Mouse (Mus musculus) kidney, adult 9 months (tissue): ENCODE results near the gene Tspan31.
"Not testable (repeated sequence)": the region's sequence is repeated elsewhere in the genome, so short reads cannot be mapped to it uniquely, and the experiment has no call there.

Experiments used
- DNase-seq: peaks from one replicate; pipeline ENCODE4 v3.0.0; 2022

The Tspan31 gene

GRCm38 (mm10) chr10:127083292-127083914 lies 13.3 kb upstream of the Tspan31 start:
- no peak for DNase-seq

DNA sequence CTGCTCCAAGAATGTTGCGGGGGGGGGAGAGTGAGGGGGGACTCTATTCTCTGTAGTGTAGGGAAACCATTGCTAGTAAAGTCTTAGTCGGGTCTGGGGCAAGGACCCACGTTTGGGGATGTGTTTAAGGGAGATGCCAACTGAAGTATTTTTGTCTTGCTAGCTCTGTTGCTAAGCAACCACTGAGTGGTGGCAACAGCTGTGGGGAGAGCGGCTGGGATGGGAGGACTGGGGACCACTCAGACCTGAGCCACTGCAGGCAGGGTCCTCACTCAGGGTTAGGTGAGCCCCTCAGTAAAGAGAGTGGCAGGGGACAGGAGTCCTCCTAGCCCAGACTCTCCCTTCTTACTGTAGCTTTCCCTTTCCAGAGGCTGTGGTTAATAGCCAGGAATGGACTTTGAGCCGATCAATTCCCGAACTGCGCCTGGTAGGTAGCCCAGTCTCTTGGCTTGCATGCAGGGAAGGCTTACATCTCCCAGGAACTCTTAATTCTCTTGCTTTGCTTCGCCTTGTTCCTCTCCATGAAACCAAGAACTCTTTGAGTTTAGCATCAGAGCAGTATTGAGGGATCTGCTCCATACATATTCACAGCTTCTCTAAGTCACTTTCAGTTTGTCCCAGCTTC lies 12.0 kb upstream of the Tspan31 start:
- DNase-seq: no peak

DNA sequence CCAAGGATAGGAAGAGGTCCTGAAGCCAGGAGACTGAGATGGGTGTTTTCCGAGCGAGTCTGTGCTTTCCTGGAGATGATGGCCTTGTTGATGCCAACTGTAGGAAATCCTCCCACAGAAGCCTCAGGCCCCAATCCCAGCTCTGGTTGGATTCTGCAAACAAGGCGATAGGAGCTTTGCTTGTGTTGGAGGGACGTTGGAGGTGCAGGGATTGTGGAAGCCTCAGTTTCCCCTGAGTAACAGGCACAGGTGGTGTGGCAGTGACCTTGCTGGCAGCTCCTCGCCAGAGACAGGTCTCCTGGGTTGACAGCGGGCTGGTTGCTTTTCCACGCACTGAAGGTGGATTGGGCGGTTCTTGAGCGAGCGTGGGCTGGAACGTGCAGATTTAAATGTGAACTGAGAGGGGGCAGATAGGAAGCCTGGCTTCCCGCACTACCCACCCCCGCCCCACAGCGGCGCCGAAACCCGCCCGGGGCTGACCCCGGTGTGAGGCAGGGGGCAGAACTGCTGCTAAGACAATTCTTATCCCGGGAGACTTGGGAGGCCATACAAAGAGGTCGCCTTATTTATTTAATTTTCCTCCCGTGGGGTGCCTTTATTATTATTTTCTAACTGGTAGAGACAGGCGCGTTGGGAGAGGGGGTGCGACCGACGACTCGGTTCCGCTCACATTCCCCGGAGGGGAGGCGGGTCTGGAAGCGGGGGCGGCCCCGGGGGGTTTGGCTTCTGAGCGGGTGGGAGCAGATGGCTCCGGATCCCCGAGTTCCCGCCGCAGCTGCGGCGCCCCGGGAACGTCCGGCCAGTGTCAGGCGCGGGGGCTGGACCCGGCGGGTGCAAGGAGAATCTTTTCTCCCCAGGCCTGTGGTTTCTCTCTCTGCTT lies 11.1 kb upstream of the Tspan31 start:
- DNase-seq: no peak

GRCm38 (mm10) chr10:127079665-127080391 lies 9.8 kb upstream of the Tspan31 start:
- DNase-seq: peak; percentile 23

DNA sequence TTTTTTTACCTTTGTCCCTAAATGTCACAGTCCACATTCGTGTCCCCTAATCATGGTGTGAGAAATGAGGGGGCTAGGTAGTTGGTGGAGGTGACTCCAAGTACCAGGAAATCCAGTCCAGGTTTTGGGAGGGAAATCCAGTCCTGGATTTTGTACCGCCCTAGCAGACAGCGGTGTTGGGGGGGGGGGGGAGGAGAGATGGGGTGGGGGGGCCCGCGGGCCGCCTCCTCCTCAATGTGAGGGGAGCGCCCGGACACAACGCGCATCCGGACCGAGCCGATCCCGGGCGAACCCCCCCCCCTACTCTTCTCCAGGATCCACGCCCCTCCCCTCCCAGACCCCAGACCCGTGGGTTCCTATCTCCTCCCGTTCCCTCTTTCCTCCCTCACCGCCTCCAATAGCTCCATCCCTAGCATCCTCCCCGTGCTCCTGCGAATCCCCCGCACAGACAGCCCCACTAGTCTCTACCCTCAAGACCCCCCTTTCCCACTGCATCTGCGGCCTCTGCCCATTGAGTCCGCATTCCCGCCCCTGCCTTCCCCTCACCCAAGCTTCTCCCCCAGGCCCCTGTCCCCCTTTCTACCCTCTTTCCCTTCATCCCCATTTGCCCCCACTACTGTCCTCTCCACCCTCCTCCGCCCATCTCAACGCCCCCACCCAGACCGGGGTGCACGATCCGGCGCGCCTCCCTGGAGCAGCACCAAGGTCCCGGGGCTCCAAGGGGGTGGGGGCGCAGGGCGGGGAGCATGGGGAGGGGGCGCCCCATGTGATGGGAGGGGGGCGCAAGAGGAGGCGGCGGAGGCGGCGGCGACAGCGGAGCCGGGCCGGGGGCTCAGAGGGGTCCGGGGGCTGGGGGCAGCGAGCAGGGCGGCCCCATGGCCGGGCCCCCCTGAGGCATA lies 8.9 kb upstream of the Tspan31 start:
- no peak for DNase-seq

GRCm38 (mm10) chr10:127078001-127078676 lies 8.1 kb upstream of the Tspan31 start:
- no peak for DNase-seq

GRCm38 (mm10) chr10:127077515-127077914 lies 7.5 kb upstream of the Tspan31 start:
- no peak for DNase-seq

DNA sequence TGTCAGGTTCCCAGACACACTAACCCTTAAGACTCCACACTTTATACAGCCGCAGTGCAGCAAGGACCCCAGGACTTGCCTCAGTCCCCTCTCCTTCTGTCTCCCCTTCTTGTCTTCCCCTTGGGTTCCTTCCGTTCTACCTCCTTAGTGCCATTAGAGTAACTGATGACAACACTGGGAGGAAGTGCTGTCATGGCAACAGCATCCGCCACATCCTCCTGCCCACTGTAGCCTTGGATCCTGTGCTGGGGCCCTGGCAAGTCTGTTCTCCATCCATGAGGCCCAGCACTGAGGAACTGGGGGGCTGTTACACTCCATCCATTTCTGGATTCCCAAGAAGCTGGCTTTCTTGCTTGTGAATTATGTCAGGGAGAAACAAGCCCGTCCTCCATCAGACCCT lies 6.0 kb upstream of the Tspan31 start:
- DNase-seq: peak; percentile 14

DNA sequence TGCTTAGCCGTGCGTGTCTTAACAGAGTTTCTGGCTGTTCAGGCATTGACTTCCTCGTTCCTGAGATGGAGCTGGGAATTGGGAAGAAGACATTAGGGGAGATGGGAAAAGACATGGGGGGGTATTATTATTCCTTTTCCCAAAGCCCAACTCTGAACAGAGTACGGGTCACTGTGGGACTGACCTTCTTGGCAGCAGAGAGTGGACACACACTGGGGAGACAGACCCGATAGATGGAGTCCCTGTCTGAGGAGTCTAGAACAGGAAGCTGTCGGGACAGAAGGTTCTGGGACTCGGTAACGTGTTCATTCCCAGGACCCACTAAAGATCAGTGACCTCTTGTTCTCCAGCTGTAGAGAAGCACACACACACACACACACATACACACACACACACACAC lies 5.6 kb upstream of the Tspan31 start:
- DNase-seq: no peak

GRCm38 (mm10) chr10:127075080-127075479 lies 5.0 kb upstream of the Tspan31 start, which contains the start of gene Agap2:
TSS of gene Agap2 (plus strand) at chr10:127075284.
- no peak for DNase-seq

DNA sequence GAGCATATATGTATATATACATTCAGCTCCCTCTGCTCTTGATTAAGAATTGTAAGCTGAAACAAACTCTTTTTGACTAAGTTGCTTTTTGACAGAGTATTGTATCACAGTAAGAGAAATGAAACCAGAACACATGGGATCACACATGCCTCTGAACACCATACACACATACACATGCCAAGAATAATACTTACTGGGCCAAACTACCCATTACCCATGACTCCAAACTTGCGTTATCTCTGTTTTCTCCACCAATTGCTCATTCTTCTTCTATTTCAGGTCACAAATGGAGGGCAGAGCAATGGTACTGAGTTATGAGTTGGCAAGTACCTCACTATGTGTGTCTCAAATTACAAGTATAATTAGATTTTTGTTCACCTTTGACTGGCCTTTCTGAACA lies 3.9 kb upstream of the Tspan31 start:
- no peak for DNase-seq

GRCm38 (mm10) chr10:127072969-127073368 lies 2.9 kb upstream of the Tspan31 start:
- DNase-seq: not testable (repeated sequence)

DNA sequence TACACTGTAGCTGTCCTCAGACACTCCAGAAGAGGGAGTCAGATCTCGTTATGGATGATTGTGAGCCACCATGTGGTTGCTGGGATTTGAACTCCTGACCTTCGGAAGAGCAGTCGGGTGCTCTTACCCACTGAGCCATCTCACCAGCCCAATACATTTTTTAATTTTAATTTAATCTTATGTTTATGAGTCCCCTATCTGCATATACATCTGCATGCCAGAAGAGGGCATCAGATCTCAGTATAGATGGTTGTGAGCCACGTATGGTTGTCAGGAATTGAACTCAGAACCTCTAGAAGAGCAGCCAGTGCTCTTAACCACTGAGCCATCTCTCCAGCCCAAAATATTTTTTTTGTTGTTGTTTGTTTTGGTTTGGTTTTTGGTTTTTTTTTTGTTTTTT lies 2.2 kb upstream of the Tspan31 start:
- DNase-seq: not testable (repeated sequence)

DNA sequence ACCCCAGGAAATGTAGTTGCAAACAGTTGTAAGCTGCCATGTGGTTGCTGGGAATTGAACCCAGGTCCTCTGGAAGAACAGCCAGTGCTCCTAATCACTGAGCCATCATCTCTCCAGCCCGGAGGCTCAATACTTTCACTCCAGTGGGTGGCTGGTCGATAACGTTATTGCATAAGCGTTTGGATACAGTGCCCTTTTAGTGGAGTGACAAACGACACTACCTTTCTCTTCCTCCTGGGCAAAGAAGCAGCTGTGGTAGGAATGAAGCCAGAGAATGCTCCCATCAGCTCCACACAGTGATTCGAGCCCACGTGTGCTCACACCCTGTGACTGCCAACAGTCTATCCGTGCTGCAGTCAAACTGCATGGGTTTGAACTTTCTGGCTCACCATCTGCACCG lies 1.1 kb upstream of the Tspan31 start:
- no peak for DNase-seq

DNA sequence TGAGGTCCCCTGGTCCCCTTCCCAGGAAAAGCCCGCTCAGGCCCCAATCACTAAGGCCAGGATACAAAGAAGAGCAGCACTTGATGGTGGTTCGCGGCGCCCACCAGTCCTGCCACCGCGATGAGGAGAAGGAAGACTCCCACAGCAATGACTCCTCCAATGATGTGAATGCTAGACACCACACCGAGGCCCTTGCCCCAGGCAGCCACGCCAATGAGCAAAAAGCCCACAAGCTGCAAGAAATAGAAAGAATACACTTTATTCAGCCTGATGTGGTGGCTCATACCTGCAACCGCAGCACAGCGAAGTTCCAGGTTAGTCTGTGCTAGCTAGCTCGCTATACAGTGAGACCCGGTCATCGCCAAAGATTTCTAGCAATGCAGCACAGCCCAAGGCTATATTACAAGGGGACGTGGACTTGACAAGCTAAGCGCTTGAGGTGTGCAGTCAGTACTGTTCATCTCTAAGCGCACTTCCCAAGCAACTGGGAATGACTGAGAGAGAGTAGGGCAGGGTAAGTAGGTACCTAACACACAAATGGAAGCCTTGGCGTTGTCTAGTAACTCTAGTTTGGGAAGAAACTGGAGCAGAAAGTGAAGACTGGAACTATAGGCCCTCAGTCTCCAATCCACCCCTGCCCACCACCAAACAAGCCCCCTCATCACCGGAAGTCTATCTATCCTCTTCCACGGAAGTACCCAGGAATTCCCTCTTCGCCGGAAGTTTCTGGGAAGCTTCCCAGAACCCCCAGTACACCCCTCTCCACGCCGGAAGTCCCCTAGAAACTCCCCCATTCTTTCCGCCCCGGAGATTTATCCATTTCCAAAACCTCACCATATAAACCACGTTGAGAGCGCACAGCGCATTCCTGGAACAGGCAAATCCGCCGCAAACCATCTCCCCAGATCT lies 529 bp downstream of the Tspan31 start:
- DNase-seq: no peak

DNA sequence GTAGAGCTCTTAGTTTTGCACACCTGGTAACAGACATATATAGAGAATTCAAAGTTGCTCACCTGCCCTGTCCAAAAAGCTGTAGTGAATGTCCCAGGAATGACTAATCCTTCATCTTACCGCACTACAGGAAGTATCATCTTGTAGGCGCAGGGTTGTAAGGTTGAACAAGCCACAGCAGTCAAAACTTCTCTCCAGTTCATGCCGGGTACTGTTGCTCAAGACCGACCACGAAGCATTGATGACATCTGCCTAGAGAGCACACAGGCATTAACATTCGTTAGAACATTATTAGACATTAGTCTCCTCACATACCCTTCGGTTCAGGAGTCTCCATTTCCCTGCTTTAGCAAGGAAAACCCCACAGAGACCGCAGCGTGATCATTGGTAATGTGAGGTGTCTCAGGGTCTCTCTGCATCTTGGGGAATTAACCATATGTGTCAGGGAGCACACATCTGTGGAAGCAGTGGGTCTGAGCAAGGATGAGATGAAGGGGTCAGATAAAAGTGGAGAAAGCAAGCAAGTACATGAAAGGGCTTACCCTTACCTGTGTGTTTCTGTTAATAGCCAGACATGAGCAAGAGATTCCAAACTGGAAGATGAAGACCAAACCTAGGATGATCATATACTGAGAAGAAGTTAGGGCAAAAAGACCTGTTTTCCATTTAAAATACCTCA lies 1.6 kb downstream of the Tspan31 start:
- DNase-seq: no peak

- DNase-seq: no peak
Measured at GRCm38 (mm10) chr10:127066519-127067018, 3.5 kb downstream of the Tspan31 start.

- DNase-seq: no peak
Measured at GRCm38 (mm10) chr10:127065981-127066380, 4.1 kb downstream of the Tspan31 start.
